Mouse (Mus musculus) lung, postnatal 10 days (tissue): ENCODE measurements around the gene Gnpnat1.

Source experiments
- DNase-seq: peaks from one replicate; pipeline ENCODE4 v3.0.0; 2021

Gnpnat1 gene

GRCm38 (mm10) chr14:45389194-45389593 is 15.5 kb downstream of the Gnpnat1 start:
- DNase-seq = no peak

- DNase-seq = peak; percentile 95
Observed at GRCm38 (mm10) chr14:45388345-45389181, 16.1 kb downstream of the Gnpnat1 start.

GRCm38 (mm10) chr14:45387480-45387879 is 17.2 kb downstream of the Gnpnat1 start:
- DNase-seq = no peak

GRCm38 (mm10) chr14:45385596-45385995 is 19.1 kb downstream of the Gnpnat1 start:
- no peak for DNase-seq

- DNase-seq = no peak
Observed at GRCm38 (mm10) chr14:45382912-45383311, 21.8 kb downstream of the Gnpnat1 start.

GRCm38 (mm10) chr14:45380756-45381155 is 24.0 kb downstream of the Gnpnat1 start:
- no peak for DNase-seq

GRCm38 (mm10) chr14:45378771-45379170 is 25.9 kb downstream of the Gnpnat1 start:
- DNase-seq = no peak

- no peak for DNase-seq
Observed at GRCm38 (mm10) chr14:45365196-45365587, 39.5 kb downstream of the Gnpnat1 start.

- peak; percentile 55 for DNase-seq
Observed at GRCm38 (mm10) chr14:45364211-45365195, 40.2 kb downstream of the Gnpnat1 start.

- DNase-seq = peak; percentile 98
Observed at GRCm38 (mm10) chr14:45350931-45351859, 53.5 kb downstream of the Gnpnat1 start, which contains the start of gene Styx. TSS of gene Styx (plus strand) at chr14:45351093.

- DNase-seq = peak; percentile 94
Observed at GRCm38 (mm10) chr14:45329589-45330181, 75.0 kb downstream of the Gnpnat1 start, which contains the start of gene Psmc6. TSS of gene Psmc6 (plus strand) at chr14:45329788.

GRCm38 (mm10) chr14:45329018-45329588 is 75.6 kb downstream of the Gnpnat1 start:
- peak; percentile 13 for DNase-seq

- no peak for DNase-seq
Observed at GRCm38 (mm10) chr14:45328072-45328713, 76.5 kb downstream of the Gnpnat1 start.
